Mouse (Mus musculus) mouse embryonic stem cell (cell line): Measurements from ENCODE around the gene Faiml.

Experiments
- in situ Hi-C, 2 experiments: fragments of 300-500 bp; cut with MboI; formaldehyde crosslinking; loops; 1 replicate in 1 of 2; 3 replicates in 1 of 2; pipeline ENCODE4 v1.14.3; 2019 to 2020; ENCODE audit warnings: low sequenced_read_pairs in 2 of 2, low pct_unique_long_range_greater_than_20kb in 1 of 2, mixed read lengths in 1 of 2; ENCODE audit not compliant: unreplicated experiment in 1 of 2

The Faiml gene

DNA sequence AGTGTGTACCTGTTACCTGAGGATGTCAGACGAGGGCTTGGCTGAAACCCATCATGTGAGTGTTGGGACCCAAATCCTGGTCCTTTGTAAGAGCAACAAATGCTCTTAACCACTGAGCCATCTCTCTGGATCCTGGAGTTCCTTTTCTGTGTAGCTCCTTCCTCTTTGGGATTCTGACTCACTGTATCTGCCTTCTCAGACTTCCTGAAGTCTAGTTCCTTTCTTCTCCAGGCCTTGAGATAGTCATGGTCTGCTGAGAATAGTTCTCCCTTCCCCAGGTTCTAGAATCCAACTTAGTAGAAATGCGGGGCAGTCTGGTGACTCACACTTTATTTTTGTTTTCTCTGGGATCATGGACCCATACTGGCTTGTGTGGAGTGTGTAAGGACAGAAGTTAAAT is 24.4 kb downstream of the Faiml start:
- in situ Hi-C loops: no loop called here

DNA sequence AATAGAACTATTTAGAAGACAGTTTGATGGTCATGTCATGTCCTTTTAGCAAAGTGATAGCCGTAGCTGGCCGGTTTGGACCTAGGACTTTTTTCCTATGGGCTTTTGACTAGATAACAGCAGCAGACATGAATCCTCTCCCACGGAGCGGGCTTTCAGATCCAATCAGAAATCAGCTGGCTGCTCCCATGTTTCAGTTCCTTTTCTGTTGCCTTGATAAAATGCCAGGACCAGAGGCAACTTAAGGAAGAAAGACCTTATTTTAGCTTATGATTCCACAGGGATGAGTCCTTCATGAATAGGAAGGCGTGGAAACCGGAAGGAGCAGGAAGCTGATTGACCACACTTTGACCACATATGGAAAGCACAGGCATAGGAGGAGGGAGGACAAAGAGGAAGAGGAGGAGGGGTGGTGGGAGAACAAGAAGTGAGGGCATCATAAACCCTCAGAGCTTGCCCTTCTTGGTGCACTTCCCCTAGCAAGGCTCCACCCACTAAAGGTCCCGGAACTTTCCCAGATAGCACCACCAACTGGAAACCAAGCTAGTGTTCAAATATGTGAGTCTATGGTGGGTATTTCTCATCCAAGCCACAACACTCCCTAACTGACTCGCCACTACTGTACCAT is 53.9 kb downstream of the Faiml start:
- in situ Hi-C loops: no loop called here

DNA sequence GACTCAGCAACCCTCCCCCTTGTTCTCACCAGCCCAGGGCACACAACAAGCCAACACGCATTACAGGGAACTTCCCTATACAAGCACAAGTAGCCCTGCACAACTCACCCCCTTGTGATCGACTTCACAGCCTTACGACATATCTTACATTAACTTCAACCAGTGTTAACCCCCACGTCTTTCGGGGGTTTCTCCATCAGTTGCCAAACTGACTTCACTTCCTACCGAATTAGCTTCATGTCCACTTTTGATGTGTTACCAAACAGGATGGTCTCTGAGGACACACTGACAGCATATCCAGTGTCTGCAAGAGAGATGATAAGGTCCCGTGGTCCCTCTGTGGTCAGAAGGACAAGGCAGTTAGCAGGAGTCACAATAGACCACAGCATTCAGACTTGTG is 54.9 kb downstream of the Faiml start:
- in situ Hi-C loops: no loop called here

DNA sequence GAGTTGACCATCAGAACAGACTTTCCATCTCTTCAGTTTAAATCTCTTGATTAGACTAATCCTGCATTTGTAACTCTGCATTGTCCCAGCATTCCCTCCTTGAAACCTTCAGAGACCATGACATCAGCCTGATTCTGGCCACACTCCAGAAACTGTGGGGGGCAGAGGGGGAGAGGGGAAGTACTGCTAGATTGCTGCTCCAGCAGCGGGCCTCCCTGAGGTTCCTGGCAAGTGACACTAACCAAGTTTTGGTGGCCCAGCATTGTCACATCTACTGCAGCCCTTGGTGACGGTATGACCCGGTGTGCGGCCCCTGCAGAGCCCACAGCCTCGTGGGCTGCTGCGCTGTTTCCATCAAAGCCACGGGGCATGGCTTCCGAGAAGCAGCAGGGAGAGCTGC is 56.8 kb downstream of the Faiml start:
- in situ Hi-C loops: no loop called here
